Mouse (Mus musculus): ENCODE results near the gene Myh14. TPM values are rescaled to one million over a fixed set of nuclear protein-coding genes. Genes with fewer than 3 reads are reported as not detected.
A peak's percentile ranks its signal among the peaks of the same experiment; 100 is the strongest.

Myh14 gene
- polyA plus RNA-seq, 1 experiment from 2014 or later = 3.3 TPM

- WGBS = 79% methylated on average over 10 of the region's 10 CpGs
- ATAC-seq (ENCODE audit: low FRiP score, low read depth) = no peak
These were observed 22.9 kb downstream of the Myh14 start for GRCm38 (mm10) chr7:44647729-44648128.

GRCm38 (mm10) chr7:44647042-44647724 is 23.5 kb downstream of the Myh14 start:
- no peak overlapping the region for H3K4me2 ChIP-seq
- peaks cover 9% of the 10 kb centered on the region; the same call in 1 of the 2 replicates for H3K4me1 ChIP-seq (replicated peaks)
- no peaks in the 10 kb centered on the region for H3K36me3 ChIP-seq
- ATAC-seq (ENCODE audit: low FRiP score, low read depth) = no peak; the same call in 1 of the 2 replicates
- H3K9ac ChIP-seq = no peak overlapping the region
- H3K9me3 ChIP-seq = no peaks in the 10 kb centered on the region
- no peak overlapping the region for H3K27ac ChIP-seq (replicated peaks)
- WGBS = 50% methylated on average over 7 of the region's 7 CpGs
- H3K27me3 ChIP-seq = peaks cover 14% of the 10 kb centered on the region
- H3K4me3 ChIP-seq = no peak overlapping the region

More at GRCm38 (mm10) chr7:44647729-44648128, 22.9 kb downstream of the Myh14 start:
- Histone ChIP-seq H3K4me2 (no peak overlapping the region), H3K4me1 (replicated peaks) (peaks cover 9% of the 10 kb centered on the region; the same call in 1 of the 2 replicates), H3K27ac (replicated peaks) (no peak overlapping the region), H3K9ac (no peak overlapping the region), H3K9me3 (no peaks in the 10 kb centered on the region), H3K27me3 (peaks cover 10% of the 10 kb centered on the region; the same call in 1 of the 2 replicates), H3K36me3 (no peaks in the 10 kb centered on the region), H3K4me3 (no peak overlapping the region)

GRCm38 (mm10) chr7:44645951-44646350 is 24.7 kb downstream of the Myh14 start:
- Histone ChIP-seq H3K36me3 (no peaks in the 10 kb centered on the region), H3K27me3 (peaks cover 19% of the 10 kb centered on the region), H3K4me2 (peak overlapping the region; percentile 40), H3K9me3 (no peaks in the 10 kb centered on the region), H3K4me3 (no peak overlapping the region), H3K9ac (no peak overlapping the region), H3K4me1 (replicated peaks) (peaks cover 12% of the 10 kb centered on the region; the same call in 1 of the 2 replicates), H3K27ac (replicated peaks) (no peak overlapping the region; the same call in 1 of the 2 replicates)
- WGBS = 24% methylated on average over 15 of the region's 15 CpGs
- ATAC-seq (ENCODE audit: low FRiP score, low read depth) = 0 out of 2 replicates have a peak, but pooled peaks have one; percentile 54

- H3K27me3 ChIP-seq = peaks cover 26% of the 10 kb centered on the region
- H3K9ac ChIP-seq = no peak overlapping the region
- no peak for ATAC-seq (ENCODE audit: low FRiP score, low read depth)
- no peaks in the 10 kb centered on the region for H3K9me3 ChIP-seq
- H3K4me2 ChIP-seq = no peak overlapping the region
- no peak overlapping the region for H3K4me3 ChIP-seq
- H3K27ac ChIP-seq (replicated peaks) = no peak overlapping the region
- no peaks in the 10 kb centered on the region for H3K36me3 ChIP-seq
- H3K4me1 ChIP-seq (replicated peaks) = peaks cover 12% of the 10 kb centered on the region; the same call in 1 of the 2 replicates
- 79% methylated on average over 5 of the region's 5 CpGs for WGBS
These were observed 25.4 kb downstream of the Myh14 start for GRCm38 (mm10) chr7:44645256-44645655.

- ATAC-seq (ENCODE audit: low FRiP score, low read depth) = no peak
- H3K9ac ChIP-seq = no peak overlapping the region
- H3K27me3 ChIP-seq = peaks cover 47% of the 10 kb centered on the region
- no peak overlapping the region for H3K4me2 ChIP-seq
- H3K27ac ChIP-seq (replicated peaks) = no peak overlapping the region
- 29% methylated on average over 8 of the region's 8 CpGs for WGBS
- no peak overlapping the region for H3K4me3 ChIP-seq
- no peaks in the 10 kb centered on the region for H3K9me3 ChIP-seq
- H3K36me3 ChIP-seq = no peaks in the 10 kb centered on the region
- H3K4me1 ChIP-seq (replicated peaks) = peaks cover 12% of the 10 kb centered on the region; the same call in 1 of the 2 replicates
These were observed 28.8 kb downstream of the Myh14 start for GRCm38 (mm10) chr7:44641887-44642286.

- Histone ChIP-seq H3K4me3 (peak overlapping the region; percentile 18), H3K36me3 (no peaks in the 10 kb centered on the region), H3K27ac (replicated peaks) (no peak overlapping the region), H3K9ac (no peak overlapping the region), H3K4me1 (replicated peaks) (peaks cover 11% of the 10 kb centered on the region; the same call in 1 of the 2 replicates), H3K27me3 (peaks cover 47% of the 10 kb centered on the region), H3K4me2 (peak overlapping the region; percentile 43), H3K9me3 (no peaks in the 10 kb centered on the region)
- ATAC-seq (ENCODE audit: low FRiP score, low read depth) = no peak
- 20% methylated on average over 25 of the region's 25 CpGs for WGBS
These were observed 29.6 kb downstream of the Myh14 start for GRCm38 (mm10) chr7:44640843-44641605.

- Histone ChIP-seq H3K9me3 (no peaks in the 10 kb centered on the region), H3K4me3 (peak overlapping the region; percentile 9; the same call in 1 of the 2 replicates), H3K36me3 (no peaks in the 10 kb centered on the region), H3K9ac (no peak overlapping the region), H3K27ac (replicated peaks) (no peak overlapping the region), H3K27me3 (peaks cover 39% of the 10 kb centered on the region), H3K4me1 (replicated peaks) (peaks cover 4% of the 10 kb centered on the region; the same call in 1 of the 2 replicates), H3K4me2 (peak overlapping the region; percentile 46)
- no peak for ATAC-seq (ENCODE audit: low FRiP score, low read depth)
- WGBS = 4% methylated on average over 16 of the region's 16 CpGs
These were observed 32.0 kb downstream of the Myh14 start for GRCm38 (mm10) chr7:44638663-44639062.

- Histone ChIP-seq H3K9ac (no peak overlapping the region), H3K27me3 (peaks cover 35% of the 10 kb centered on the region), H3K4me3 (no peak overlapping the region), H3K4me2 (no peak overlapping the region), H3K36me3 (no peaks in the 10 kb centered on the region), H3K4me1 (replicated peaks) (peaks cover 4% of the 10 kb centered on the region; the same call in 1 of the 2 replicates), H3K9me3 (no peaks in the 10 kb centered on the region), H3K27ac (replicated peaks) (no peak overlapping the region)
- 88% methylated on average over 9 of the region's 9 CpGs for WGBS
- ATAC-seq (ENCODE audit: low FRiP score, low read depth) = no peak
These were observed 34.0 kb downstream of the Myh14 start for GRCm38 (mm10) chr7:44636684-44637083.

- no peaks in the 10 kb centered on the region for H3K4me1 ChIP-seq (replicated peaks)
- no peaks in the 10 kb centered on the region for H3K9me3 ChIP-seq
- no peak for ATAC-seq (ENCODE audit: low FRiP score, low read depth)
- H3K4me2 ChIP-seq = no peak overlapping the region
- WGBS = 21% methylated on average over 15 of the region's 15 CpGs
- peaks cover 10% of the 10 kb centered on the region for H3K27me3 ChIP-seq
- H3K4me3 ChIP-seq = no peak overlapping the region
- H3K27ac ChIP-seq (replicated peaks) = no peak overlapping the region
- H3K9ac ChIP-seq = no peak overlapping the region
- no peaks in the 10 kb centered on the region for H3K36me3 ChIP-seq
These were observed 37.2 kb downstream of the Myh14 start for GRCm38 (mm10) chr7:44633407-44633806.

GRCm38 (mm10) chr7:44632676-44633075 is 38.0 kb downstream of the Myh14 start:
- H3K4me2 ChIP-seq = no peak overlapping the region
- H3K36me3 ChIP-seq = no peaks in the 10 kb centered on the region
- ATAC-seq (ENCODE audit: low FRiP score, low read depth) = peak; percentile 25; the same call in 1 of the 2 replicates
- H3K27ac ChIP-seq (replicated peaks) = no peak overlapping the region
- H3K4me1 ChIP-seq (replicated peaks) = no peaks in the 10 kb centered on the region
- H3K27me3 ChIP-seq = peaks cover 6% of the 10 kb centered on the region; the same call in 1 of the 2 replicates
- WGBS = 27% methylated on average over 13 of the region's 13 CpGs
- no peaks in the 10 kb centered on the region for H3K9me3 ChIP-seq
- no peak overlapping the region for H3K4me3 ChIP-seq
- H3K9ac ChIP-seq = no peak overlapping the region

GRCm38 (mm10) chr7:44630437-44630836 is 40.2 kb downstream of the Myh14 start:
- no peak for ATAC-seq (ENCODE audit: low FRiP score, low read depth)
- H3K4me2 ChIP-seq = no peak overlapping the region
- no peaks in the 10 kb centered on the region for H3K4me1 ChIP-seq (replicated peaks)
- no peak overlapping the region for H3K27ac ChIP-seq (replicated peaks)
- H3K4me3 ChIP-seq = no peak overlapping the region
- H3K27me3 ChIP-seq = peaks cover 6% of the 10 kb centered on the region; the same call in 1 of the 2 replicates
- H3K9me3 ChIP-seq = no peaks in the 10 kb centered on the region
- no peak overlapping the region for H3K9ac ChIP-seq
- WGBS = 84% methylated on average over 13 of the region's 13 CpGs
- H3K36me3 ChIP-seq = no peaks in the 10 kb centered on the region
